Mouse (Mus musculus) T-cell, adult 2 months (primary cell): ENCODE results near the gene Gon4l.
"Not testable (repeated sequence)": the region's sequence is repeated elsewhere in the genome, so short reads cannot be mapped to it uniquely, and the experiment has no call there.

Experiments used
- DNase-seq: peaks from one replicate; pipeline ENCODE4 v3.0.0; 2022; ENCODE audit warnings: low spot score

Gene Gon4l

DNA sequence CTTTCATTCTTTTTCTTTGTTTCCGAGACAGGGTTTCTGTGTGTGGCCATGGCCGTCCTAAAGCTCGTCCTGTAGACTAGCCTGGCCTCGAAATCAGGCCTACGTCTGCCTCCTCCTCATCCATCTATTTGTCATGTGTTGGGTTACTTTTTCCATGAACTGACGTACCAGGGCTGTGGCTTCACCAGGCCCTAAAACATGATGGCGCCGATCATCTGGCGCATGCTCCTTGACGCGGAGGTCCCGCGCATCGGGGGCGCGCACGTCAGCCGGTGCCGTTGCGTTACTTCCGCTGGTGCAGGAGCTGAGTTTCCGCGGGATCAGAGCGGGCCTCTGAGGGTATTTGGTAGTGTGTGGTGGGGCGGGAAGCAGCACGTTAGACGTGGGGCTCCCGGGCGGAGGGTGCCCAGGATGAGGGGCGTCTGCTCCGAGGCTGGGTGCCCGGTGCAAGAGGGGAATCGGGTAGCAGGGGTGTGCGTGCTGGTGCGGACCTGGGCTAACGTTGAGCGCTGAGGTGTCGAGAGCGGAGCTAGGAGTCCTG, at the start of gene Gon4l:
TSS of gene Gon4l (plus strand) at position 281 of the 541 bp plus-strand sequence.
- peak; percentile 35 for DNase-seq

DNA sequence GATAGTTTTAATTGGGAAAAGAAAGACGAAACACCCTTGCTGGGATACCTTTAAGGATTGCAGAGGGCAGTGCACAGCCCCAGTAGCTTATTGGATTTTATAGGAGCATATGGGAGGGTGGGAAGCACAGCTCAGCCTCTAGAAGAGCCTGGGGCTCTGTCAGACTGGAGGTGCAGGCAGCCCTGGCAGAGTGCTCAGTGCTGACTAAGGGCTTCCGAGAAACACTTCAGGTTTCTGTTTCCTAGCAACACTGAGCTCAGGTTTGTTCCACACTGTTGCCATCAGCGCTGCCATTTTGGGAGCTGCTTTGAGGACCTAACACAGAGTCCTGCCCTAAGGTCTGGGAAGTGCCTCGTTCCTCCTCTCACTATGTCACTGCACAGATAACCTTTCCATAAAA, 48.7 kb upstream of the Gon4l start:
- DNase-seq, result not testable (repeated sequence)

GRCm38 (mm10) chr3:88786805-88787204, 48.2 kb upstream of the Gon4l start:
- DNase-seq, result not testable (repeated sequence)

- DNase-seq, result not testable (repeated sequence)
These were observed 47.0 kb upstream of the Gon4l start for GRCm38 (mm10) chr3:88788033-88788432.

- not testable (repeated sequence) for DNase-seq
These were observed 37.5 kb upstream of the Gon4l start for GRCm38 (mm10) chr3:88797507-88797906.

DNA sequence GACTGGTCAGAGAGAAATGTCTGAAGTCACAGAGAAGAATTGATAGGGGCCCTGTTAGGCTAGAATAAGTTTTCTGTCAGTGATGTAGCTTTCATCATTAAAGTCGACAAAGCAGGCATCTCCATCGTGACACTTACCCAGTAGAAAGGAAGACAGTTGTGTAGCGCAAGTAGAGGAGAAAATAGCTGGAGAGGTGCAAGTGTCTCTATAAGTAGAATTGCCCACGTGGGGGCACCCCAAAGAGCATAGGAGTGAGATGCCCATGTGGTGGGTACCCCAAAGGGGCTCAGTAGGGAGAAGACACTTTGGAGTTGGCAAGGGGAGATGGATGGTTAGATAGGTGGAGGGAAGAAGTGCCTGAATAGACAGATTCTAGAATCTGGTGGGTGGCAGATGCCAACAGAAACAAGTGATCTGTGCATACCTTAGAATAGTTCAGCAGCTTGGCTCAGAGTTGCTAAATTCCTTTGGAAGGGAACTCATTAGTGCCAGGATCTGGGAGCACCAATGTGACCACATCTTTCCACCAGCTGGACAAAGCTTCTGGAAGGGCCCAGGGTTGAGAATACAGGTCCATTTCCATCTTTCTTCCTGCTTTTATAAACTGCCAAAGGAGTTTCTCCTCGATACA, 31.0 kb upstream of the Gon4l start:
- no peak for DNase-seq

DNA sequence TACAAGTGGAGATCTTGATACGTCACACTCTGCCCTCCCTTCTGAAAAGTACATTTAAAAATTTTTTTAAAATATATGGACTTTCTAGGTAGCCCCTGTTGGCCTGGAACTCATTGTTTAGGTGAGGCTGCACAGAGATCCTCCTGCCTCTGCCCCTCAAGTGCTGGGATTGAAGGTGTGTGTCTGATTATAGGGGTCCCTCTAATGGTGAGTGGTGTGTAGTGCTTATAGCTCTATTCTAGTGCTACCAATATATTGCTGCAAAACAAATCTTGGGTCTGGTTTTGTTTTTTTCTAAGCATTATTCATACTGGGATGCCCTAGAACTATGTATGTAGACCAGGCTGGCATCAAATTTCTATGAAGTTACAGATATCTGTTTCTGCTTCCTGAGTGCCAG, 9.3 kb upstream of the Gon4l start:
- DNase-seq, result peak; percentile 28

- no peak for DNase-seq
These were observed 7.8 kb upstream of the Gon4l start for GRCm38 (mm10) chr3:88827231-88827630.

DNA sequence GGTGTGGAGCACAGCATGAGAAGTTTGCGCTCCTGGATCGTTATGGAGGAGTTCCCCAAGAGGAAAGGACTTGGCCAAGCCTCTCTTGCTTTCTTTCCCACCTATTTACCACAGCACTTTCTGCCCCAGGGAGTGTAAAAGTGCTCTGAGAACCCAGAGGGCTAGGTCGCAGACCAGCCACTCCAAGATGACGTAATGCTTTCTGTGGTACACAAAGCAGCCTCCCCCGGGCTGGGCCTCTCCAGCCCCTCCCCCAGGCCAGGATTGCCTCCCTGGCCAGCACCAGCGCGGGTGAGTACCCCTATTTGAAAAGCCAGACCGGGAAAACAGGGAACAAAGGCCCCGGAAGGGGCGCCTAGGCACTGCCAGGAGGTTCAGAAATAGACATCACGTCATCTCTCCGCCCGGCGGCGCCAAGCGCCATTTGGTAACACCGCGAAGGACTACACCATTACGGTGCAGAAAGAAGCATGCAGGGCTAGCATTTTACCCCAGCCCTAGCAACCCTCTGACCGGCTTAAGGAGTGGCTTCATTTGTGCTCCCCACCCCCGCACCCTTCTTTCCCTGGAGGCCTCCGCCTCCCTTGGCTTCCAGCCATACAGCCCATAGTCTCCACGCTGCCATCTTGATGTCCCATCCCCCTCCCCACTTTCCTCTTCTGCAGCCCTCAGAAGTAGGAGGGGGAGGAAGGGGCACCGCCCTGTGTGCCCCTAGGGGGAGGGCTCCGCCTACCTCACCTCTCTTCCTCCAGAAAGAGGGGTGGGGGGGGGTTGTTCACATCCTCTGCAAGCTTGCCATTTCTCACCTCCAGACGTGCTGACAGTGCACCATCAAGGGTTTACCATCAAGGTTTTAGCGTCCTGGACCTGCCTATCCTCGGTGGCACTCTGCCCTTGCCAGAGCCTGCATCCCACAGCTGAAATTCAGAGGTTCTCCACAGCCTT, 3.6 kb upstream of the Gon4l start:
- DNase-seq, result peak; percentile 49

DNA sequence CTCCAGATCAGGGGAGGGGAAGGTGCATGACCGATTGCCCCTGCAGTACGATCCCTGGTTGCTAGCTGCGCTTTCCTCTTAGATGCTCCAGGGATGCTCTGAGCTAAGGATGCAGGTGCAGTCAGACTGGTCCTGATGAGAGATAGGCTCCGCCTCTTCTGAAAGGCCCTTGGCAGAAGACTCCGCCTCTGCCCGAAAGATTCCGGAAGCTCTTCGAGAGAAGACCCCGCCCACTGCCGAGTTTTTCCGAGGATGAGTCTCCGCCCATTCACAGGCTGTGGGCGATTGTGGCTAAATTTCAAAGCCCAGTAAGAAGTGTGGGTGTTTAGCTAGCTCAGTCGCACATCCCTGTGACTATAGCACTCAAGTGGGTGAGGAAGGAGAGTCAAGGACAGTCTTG, 2.6 kb upstream of the Gon4l start:
- DNase-seq, result peak; percentile 63

DNA sequence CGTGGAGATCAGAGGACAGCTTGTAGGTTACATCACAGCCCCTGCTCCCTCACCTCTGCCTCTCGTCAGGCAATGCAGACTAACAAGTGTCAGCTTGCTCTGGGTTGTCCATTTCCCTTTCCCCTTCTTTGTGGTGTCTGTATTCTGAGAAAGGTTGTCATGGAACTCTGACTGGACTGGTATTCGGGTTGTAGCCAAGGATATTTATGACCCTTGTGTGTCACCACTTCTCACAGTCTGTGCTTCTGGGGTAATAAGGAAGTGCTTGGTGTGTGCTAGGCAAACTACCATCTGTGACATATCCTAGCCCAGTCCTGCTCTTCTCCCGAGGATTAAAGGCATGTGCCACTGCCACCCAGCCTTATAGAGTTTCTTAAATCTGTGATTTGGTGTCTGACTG, 14.1 kb downstream of the Gon4l start:
- no peak for DNase-seq

DNA sequence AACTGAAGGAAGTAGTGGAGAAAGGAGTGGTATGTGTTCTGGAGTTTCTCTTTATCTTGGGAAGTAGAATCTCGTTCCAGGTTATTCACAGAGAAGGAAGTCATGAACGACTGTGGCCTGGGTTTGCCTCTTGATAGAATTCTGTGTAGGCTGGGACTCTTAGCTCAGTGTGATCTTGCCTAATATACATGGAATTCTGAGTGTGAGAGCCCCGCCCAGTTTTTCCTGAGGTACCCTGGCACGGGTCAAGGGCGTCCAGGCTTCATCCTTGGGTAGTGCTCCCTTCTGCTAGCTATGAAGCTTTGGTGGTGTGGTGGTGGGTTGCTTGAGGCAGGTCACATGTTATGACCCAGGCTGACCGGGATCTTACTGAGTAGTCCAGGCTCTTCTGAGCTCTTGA, 20.8 kb downstream of the Gon4l start:
- DNase-seq, result no peak

- no peak for DNase-seq
These were observed 27.1 kb downstream of the Gon4l start for GRCm38 (mm10) chr3:88862129-88862528.

GRCm38 (mm10) chr3:88866735-88867134, 31.7 kb downstream of the Gon4l start:
- not testable (repeated sequence) for DNase-seq

- DNase-seq, result not testable (repeated sequence)
These were observed 32.1 kb downstream of the Gon4l start for GRCm38 (mm10) chr3:88867177-88867576.

GRCm38 (mm10) chr3:88868449-88868848, 33.4 kb downstream of the Gon4l start:
- DNase-seq, result not testable (repeated sequence)

- DNase-seq, result not testable (repeated sequence)
These were observed 47.5 kb downstream of the Gon4l start for GRCm38 (mm10) chr3:88882536-88882935.

GRCm38 (mm10) chr3:88893011-88893410, 58.0 kb downstream of the Gon4l start:
- not testable (repeated sequence) for DNase-seq

DNA sequence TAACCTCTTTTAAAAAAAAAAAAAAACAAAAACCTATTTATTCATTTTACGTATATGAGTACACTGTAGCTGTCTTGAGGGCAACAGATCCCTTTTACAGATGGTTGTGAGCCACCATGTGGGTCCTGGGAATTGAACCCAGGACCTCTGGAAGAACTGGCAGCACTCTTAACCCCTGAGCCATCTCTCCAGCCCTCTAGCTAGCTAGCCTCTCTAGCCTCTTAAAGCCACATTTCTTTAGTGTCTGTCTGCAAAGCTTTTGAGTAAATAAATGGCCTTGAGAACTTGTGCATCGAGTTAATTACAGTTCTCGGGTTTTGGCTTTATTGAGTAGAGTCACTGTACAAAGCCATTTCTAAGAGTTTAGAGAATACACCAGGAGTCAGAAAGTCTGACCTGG, 69.8 kb downstream of the Gon4l start:
- no peak for DNase-seq

DNA sequence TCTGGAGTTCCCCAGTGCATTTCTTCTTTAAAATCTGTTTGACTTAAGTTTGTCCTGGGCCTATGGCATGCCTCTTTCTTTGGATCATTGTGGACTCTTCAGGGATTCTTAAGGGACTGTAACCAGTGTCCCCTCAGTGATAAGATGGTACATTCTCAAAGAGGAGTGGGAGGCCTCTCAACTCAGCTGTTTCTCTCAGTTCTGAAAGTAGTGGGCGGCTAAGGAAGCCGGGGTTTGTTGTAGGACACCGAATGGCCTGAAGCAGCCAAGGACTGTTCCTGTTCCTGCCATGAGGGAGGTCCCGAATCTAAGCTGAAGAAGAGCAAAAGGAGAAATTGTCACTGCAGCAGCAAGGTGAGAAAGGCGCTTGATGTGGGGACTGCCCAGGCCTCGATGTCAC, 70.2 kb downstream of the Gon4l start:
- DNase-seq, result no peak

DNA sequence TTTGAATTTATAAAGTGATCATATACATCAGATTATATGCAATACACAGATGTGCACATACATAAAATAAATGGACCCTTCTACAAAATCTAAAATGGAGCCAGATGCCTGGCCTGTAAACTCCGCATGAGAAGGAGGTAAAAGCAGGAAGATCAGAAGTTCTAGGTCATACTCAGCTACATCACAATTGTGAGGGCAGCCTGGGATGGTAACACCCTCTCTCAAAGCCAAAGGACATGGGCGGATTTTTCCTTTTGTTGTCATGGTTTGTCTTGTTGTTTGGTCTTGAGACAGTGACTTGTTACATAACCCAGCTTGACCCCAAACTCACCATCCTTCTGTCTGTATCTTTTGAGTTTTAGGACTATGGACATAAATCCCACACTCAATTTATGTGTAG, 70.7 kb downstream of the Gon4l start:
- no peak for DNase-seq

- no peak for DNase-seq
These were observed 71.5 kb downstream of the Gon4l start for GRCm38 (mm10) chr3:88906393-88907159.
